Mouse (Mus musculus): ENCODE results near the gene Drg1. TPM values are rescaled to one million over a fixed set of nuclear protein-coding genes. Genes with fewer than 3 reads are reported as not detected.
A peak's percentile ranks its signal among the peaks of the same experiment; 100 is the strongest.

Gene Drg1
- polyA plus RNA-seq, 1 experiment from 2014 or later: 193 TPM

- Histone ChIP-seq H3K4me2 (ENCODE audit: low read depth, low read length) (no peak overlapping the region), H3K4me3 (replicated peaks; ENCODE audit: low read length) (no peak overlapping the region), H3K4me1 (ENCODE audit: control insufficient read depth, insufficient read depth, low read length) (peaks cover 13% of the 10 kb centered on the region), H3K9ac (ENCODE audit: low read length) (no peak overlapping the region), H3K27ac (ENCODE audit: low read length) (no peak overlapping the region), H3K27me3 (ENCODE audit: control insufficient read depth, insufficient read depth, low read length) (no peaks in the 10 kb centered on the region), H3K9me3 (replicated peaks; ENCODE audit: control insufficient read depth, low read length) (peaks cover 4% of the 10 kb centered on the region; the same call in 1 of the 2 replicates), H3K36me3 (ENCODE audit: control insufficient read depth, insufficient read depth, low read length) (no peaks in the 10 kb centered on the region)
- no peak for ATAC-seq (ENCODE audit: insufficient read depth, low FRiP score)
- WGBS: 79% methylated on average over 3 of the region's 3 CpGs
Measured at GRCm38 (mm10) chr11:3285940-3286339, 19.7 kb upstream of the Drg1 start.

GRCm38 (mm10) chr11:3283645-3284044 is 17.4 kb upstream of the Drg1 start:
- no peak overlapping the region for H3K9ac ChIP-seq (ENCODE audit: low read length)
- no peak for ATAC-seq (ENCODE audit: insufficient read depth, low FRiP score)
- H3K4me2 ChIP-seq (ENCODE audit: low read depth, low read length): no peak overlapping the region
- H3K4me3 ChIP-seq (replicated peaks; ENCODE audit: low read length): no peak overlapping the region
- WGBS: 89% methylated on average over 6 of the region's 6 CpGs
- no peaks in the 10 kb centered on the region for H3K27me3 ChIP-seq (ENCODE audit: control insufficient read depth, insufficient read depth, low read length)
- no peaks in the 10 kb centered on the region for H3K36me3 ChIP-seq (ENCODE audit: control insufficient read depth, insufficient read depth, low read length)
- H3K4me1 ChIP-seq (ENCODE audit: control insufficient read depth, insufficient read depth, low read length): peaks cover 12% of the 10 kb centered on the region
- peaks cover 4% of the 10 kb centered on the region; the same call in 1 of the 2 replicates for H3K9me3 ChIP-seq (replicated peaks; ENCODE audit: control insufficient read depth, low read length)
- no peak overlapping the region for H3K27ac ChIP-seq (ENCODE audit: low read length)

- Histone ChIP-seq H3K27me3 (ENCODE audit: control insufficient read depth, insufficient read depth, low read length) (no peaks in the 10 kb centered on the region), H3K36me3 (ENCODE audit: control insufficient read depth, insufficient read depth, low read length) (no peaks in the 10 kb centered on the region), H3K9ac (ENCODE audit: low read length) (no peak overlapping the region), H3K4me3 (replicated peaks; ENCODE audit: low read length) (no peak overlapping the region), H3K9me3 (replicated peaks; ENCODE audit: control insufficient read depth, low read length) (peaks cover 4% of the 10 kb centered on the region; the same call in 1 of the 2 replicates), H3K4me2 (ENCODE audit: low read depth, low read length) (no peak overlapping the region), H3K27ac (ENCODE audit: low read length) (no peak overlapping the region), H3K4me1 (ENCODE audit: control insufficient read depth, insufficient read depth, low read length) (peaks cover 5% of the 10 kb centered on the region; the same call in 1 of the 2 replicates)
- 76% methylated on average over 6 of the region's 6 CpGs for WGBS
- ATAC-seq (ENCODE audit: insufficient read depth, low FRiP score): no peak
Measured at GRCm38 (mm10) chr11:3282887-3283286, 16.7 kb upstream of the Drg1 start.

GRCm38 (mm10) chr11:3279729-3280128 is 13.5 kb upstream of the Drg1 start:
- H3K36me3 ChIP-seq (ENCODE audit: control insufficient read depth, insufficient read depth, low read length): no peaks in the 10 kb centered on the region
- H3K27ac ChIP-seq (ENCODE audit: low read length): no peak overlapping the region
- peaks cover 4% of the 10 kb centered on the region; the same call in 1 of the 2 replicates for H3K9me3 ChIP-seq (replicated peaks; ENCODE audit: control insufficient read depth, low read length)
- H3K9ac ChIP-seq (ENCODE audit: low read length): no peak overlapping the region
- ATAC-seq (ENCODE audit: insufficient read depth, low FRiP score): no peak
- no peak overlapping the region for H3K4me3 ChIP-seq (replicated peaks; ENCODE audit: low read length)
- H3K27me3 ChIP-seq (ENCODE audit: control insufficient read depth, insufficient read depth, low read length): no peaks in the 10 kb centered on the region
- no peaks in the 10 kb centered on the region for H3K4me1 ChIP-seq (ENCODE audit: control insufficient read depth, insufficient read depth, low read length)
- WGBS: 78% methylated on average over 2 of the region's 2 CpGs
- no peak overlapping the region for H3K4me2 ChIP-seq (ENCODE audit: low read depth, low read length)

GRCm38 (mm10) chr11:3278351-3278750 is 12.1 kb upstream of the Drg1 start:
- ATAC-seq (ENCODE audit: insufficient read depth, low FRiP score): no peak
- Histone ChIP-seq H3K4me3 (replicated peaks; ENCODE audit: low read length) (no peak overlapping the region), H3K27me3 (ENCODE audit: control insufficient read depth, insufficient read depth, low read length) (no peaks in the 10 kb centered on the region), H3K4me2 (ENCODE audit: low read depth, low read length) (no peak overlapping the region), H3K27ac (ENCODE audit: low read length) (no peak overlapping the region), H3K9me3 (replicated peaks; ENCODE audit: control insufficient read depth, low read length) (peaks cover 4% of the 10 kb centered on the region; the same call in 1 of the 2 replicates), H3K4me1 (ENCODE audit: control insufficient read depth, insufficient read depth, low read length) (no peaks in the 10 kb centered on the region), H3K36me3 (ENCODE audit: control insufficient read depth, insufficient read depth, low read length) (no peaks in the 10 kb centered on the region), H3K9ac (ENCODE audit: low read length) (no peak overlapping the region)
- WGBS: 53% methylated on average over 5 of the region's 5 CpGs

GRCm38 (mm10) chr11:3269241-3269640 is 3.0 kb upstream of the Drg1 start:
- H3K9me3 ChIP-seq (replicated peaks; ENCODE audit: control insufficient read depth, low read length): no peaks in the 10 kb centered on the region
- no peak overlapping the region for H3K4me3 ChIP-seq (replicated peaks; ENCODE audit: low read length)
- H3K27ac ChIP-seq (ENCODE audit: low read length): no peak overlapping the region
- 33% methylated on average over 4 of the region's 4 CpGs for WGBS
- H3K27me3 ChIP-seq (ENCODE audit: control insufficient read depth, insufficient read depth, low read length): no peaks in the 10 kb centered on the region
- no peaks in the 10 kb centered on the region for H3K36me3 ChIP-seq (ENCODE audit: control insufficient read depth, insufficient read depth, low read length)
- no peak for ATAC-seq (ENCODE audit: insufficient read depth, low FRiP score)
- H3K9ac ChIP-seq (ENCODE audit: low read length): no peak overlapping the region
- H3K4me2 ChIP-seq (ENCODE audit: low read depth, low read length): no peak overlapping the region
- H3K4me1 ChIP-seq (ENCODE audit: control insufficient read depth, insufficient read depth, low read length): peaks cover 12% of the 10 kb centered on the region

GRCm38 (mm10) chr11:3267133-3267532 is 918 bp upstream of the Drg1 start:
- Histone ChIP-seq H3K4me3 (replicated peaks; ENCODE audit: low read length) (peak overlapping the region; percentile 94), H3K27me3 (ENCODE audit: control insufficient read depth, insufficient read depth, low read length) (no peaks in the 10 kb centered on the region), H3K9me3 (replicated peaks; ENCODE audit: control insufficient read depth, low read length) (no peaks in the 10 kb centered on the region), H3K4me2 (ENCODE audit: low read depth, low read length) (peak overlapping the region; percentile 60), H3K4me1 (ENCODE audit: control insufficient read depth, insufficient read depth, low read length) (peaks cover 12% of the 10 kb centered on the region), H3K36me3 (ENCODE audit: control insufficient read depth, insufficient read depth, low read length) (no peaks in the 10 kb centered on the region), H3K9ac (ENCODE audit: low read length) (peak overlapping the region; percentile 98), H3K27ac (ENCODE audit: low read length) (no peak overlapping the region)
- ATAC-seq (ENCODE audit: insufficient read depth, low FRiP score): no peak
- WGBS: 47% methylated on average over 7 of the region's 7 CpGs

GRCm38 (mm10) chr11:3265291-3266078 is 730 bp downstream of the Drg1 start:
- peak overlapping the region; percentile 85 for H3K4me2 ChIP-seq (ENCODE audit: low read depth, low read length)
- H3K27ac ChIP-seq (ENCODE audit: low read length): peak overlapping the region; percentile 92
- H3K36me3 ChIP-seq (ENCODE audit: control insufficient read depth, insufficient read depth, low read length): peaks cover 4% of the 10 kb centered on the region; the same call in 1 of the 2 replicates
- peak overlapping the region; percentile 94 for H3K4me3 ChIP-seq (replicated peaks; ENCODE audit: low read length)
- H3K4me1 ChIP-seq (ENCODE audit: control insufficient read depth, insufficient read depth, low read length): peaks cover 12% of the 10 kb centered on the region
- no peaks in the 10 kb centered on the region for H3K27me3 ChIP-seq (ENCODE audit: control insufficient read depth, insufficient read depth, low read length)
- H3K9ac ChIP-seq (ENCODE audit: low read length): peak overlapping the region; percentile 98
- WGBS: 1% methylated on average over 26 of the region's 26 CpGs
- ATAC-seq (ENCODE audit: insufficient read depth, low FRiP score): no peak
- H3K9me3 ChIP-seq (replicated peaks; ENCODE audit: control insufficient read depth, low read length): no peaks in the 10 kb centered on the region

GRCm38 (mm10) chr11:3259537-3259936 is 6.7 kb downstream of the Drg1 start:
- peaks cover under 1% of the 10 kb centered on the region; the same call in 1 of the 2 replicates for H3K4me1 ChIP-seq (ENCODE audit: control insufficient read depth, insufficient read depth, low read length)
- no peak overlapping the region for H3K27ac ChIP-seq (ENCODE audit: low read length)
- 91% methylated on average over 1 of the region's 1 CpGs for WGBS
- no peaks in the 10 kb centered on the region for H3K27me3 ChIP-seq (ENCODE audit: control insufficient read depth, insufficient read depth, low read length)
- no peak overlapping the region for H3K4me2 ChIP-seq (ENCODE audit: low read depth, low read length)
- peaks cover 20% of the 10 kb centered on the region for H3K36me3 ChIP-seq (ENCODE audit: control insufficient read depth, insufficient read depth, low read length)
- H3K9ac ChIP-seq (ENCODE audit: low read length): no peak overlapping the region
- no peak overlapping the region for H3K4me3 ChIP-seq (replicated peaks; ENCODE audit: low read length)
- ATAC-seq (ENCODE audit: insufficient read depth, low FRiP score): no peak
- no peaks in the 10 kb centered on the region for H3K9me3 ChIP-seq (replicated peaks; ENCODE audit: control insufficient read depth, low read length)

Data from stomach, embryonic 16.5 days (tissue).